Mouse (Mus musculus): ENCODE measurements around the gene Gm42957. TPM values are rescaled to one million over a fixed set of nuclear protein-coding genes. Genes with fewer than 3 reads are reported as not detected.

The Gm42957 gene
- polyA plus RNA-seq, 1 experiment: 0.13 TPM

GRCm38 (mm10) chr3:96669727-96670468 is 34.6 kb downstream of the Gm42957 start, which contains the start of gene Ankrd35:
Gene Ankrd35, plus strand, starts transcription at chr3:96670131.
- Histone ChIP-seq H3K27ac (ENCODE audit: insufficient read depth, low read length) (no peak within 1 kb of the TSS), H3K4me1 (ENCODE audit: control insufficient read depth, insufficient read depth, low read length) (peaks cover 3% of the 10 kb centered on the region; the same call in 1 of the 2 replicates), H3K4me3 (ENCODE audit: insufficient read depth, low read length) (peak within 1 kb of the TSS; percentile 76)
- TF ChIP-seq POLR2A (IDR thresholded peaks at IDR 0.05; ENCODE audit: extremely low read depth, insufficient read depth, low read length): peak; percentile 8; the same call in 1 of the 2 replicates
- no peak for TF ChIP-seq CTCF (IDR thresholded peaks at IDR 0.05; ENCODE audit: extremely low read depth, insufficient read depth, low read length)

- Histone ChIP-seq H3K4me1 (ENCODE audit: control insufficient read depth, insufficient read depth, low read length) (peaks cover 3% of the 10 kb centered on the region; the same call in 1 of the 2 replicates), H3K4me3 (ENCODE audit: insufficient read depth, low read length) (no peak overlapping the region), H3K27ac (ENCODE audit: insufficient read depth, low read length) (no peak overlapping the region)
- no peak for TF ChIP-seq POLR2A (IDR thresholded peaks at IDR 0.05; ENCODE audit: extremely low read depth, insufficient read depth, low read length)
- TF ChIP-seq CTCF (IDR thresholded peaks at IDR 0.05; ENCODE audit: extremely low read depth, insufficient read depth, low read length): no peak
Measured at GRCm38 (mm10) chr3:96671519-96671918, 36.2 kb downstream of the Gm42957 start.

- no peak overlapping the region for H3K27ac ChIP-seq (ENCODE audit: insufficient read depth, low read length)
- TF ChIP-seq CTCF (IDR thresholded peaks at IDR 0.05; ENCODE audit: extremely low read depth, insufficient read depth, low read length): no peak
- TF ChIP-seq POLR2A (IDR thresholded peaks at IDR 0.05; ENCODE audit: extremely low read depth, insufficient read depth, low read length): no peak
- no peak overlapping the region for H3K4me3 ChIP-seq (ENCODE audit: insufficient read depth, low read length)
- H3K4me1 ChIP-seq (ENCODE audit: control insufficient read depth, insufficient read depth, low read length): peaks cover 3% of the 10 kb centered on the region; the same call in 1 of the 2 replicates
Measured at GRCm38 (mm10) chr3:96673514-96673913, 38.2 kb downstream of the Gm42957 start.

- TF ChIP-seq POLR2A (IDR thresholded peaks at IDR 0.05; ENCODE audit: extremely low read depth, insufficient read depth, low read length): no peak
- no peak for TF ChIP-seq CTCF (IDR thresholded peaks at IDR 0.05; ENCODE audit: extremely low read depth, insufficient read depth, low read length)
- peaks cover 3% of the 10 kb centered on the region for H3K4me1 ChIP-seq (ENCODE audit: control insufficient read depth, insufficient read depth, low read length)
- H3K4me3 ChIP-seq (ENCODE audit: insufficient read depth, low read length): no peak overlapping the region
- no peak overlapping the region for H3K27ac ChIP-seq (ENCODE audit: insufficient read depth, low read length)
Measured at GRCm38 (mm10) chr3:96674442-96674841, 39.2 kb downstream of the Gm42957 start.

GRCm38 (mm10) chr3:96675171-96675570 is 39.9 kb downstream of the Gm42957 start:
- no peak for TF ChIP-seq POLR2A (IDR thresholded peaks at IDR 0.05; ENCODE audit: extremely low read depth, insufficient read depth, low read length)
- no peak for TF ChIP-seq CTCF (IDR thresholded peaks at IDR 0.05; ENCODE audit: extremely low read depth, insufficient read depth, low read length)
- no peak overlapping the region for H3K27ac ChIP-seq (ENCODE audit: insufficient read depth, low read length)
- peaks cover 1% of the 10 kb centered on the region for H3K4me1 ChIP-seq (ENCODE audit: control insufficient read depth, insufficient read depth, low read length)
- H3K4me3 ChIP-seq (ENCODE audit: insufficient read depth, low read length): no peak overlapping the region

- Histone ChIP-seq H3K4me1 (ENCODE audit: control insufficient read depth, insufficient read depth, low read length) (no peaks in the 10 kb centered on the region; the same call in 1 of the 2 replicates), H3K27ac (ENCODE audit: insufficient read depth, low read length) (no peak overlapping the region), H3K4me3 (ENCODE audit: insufficient read depth, low read length) (no peak overlapping the region)
- TF ChIP-seq CTCF (IDR thresholded peaks at IDR 0.05; ENCODE audit: extremely low read depth, insufficient read depth, low read length): no peak
- no peak for TF ChIP-seq POLR2A (IDR thresholded peaks at IDR 0.05; ENCODE audit: extremely low read depth, insufficient read depth, low read length)
Measured at GRCm38 (mm10) chr3:96675690-96676089, 40.4 kb downstream of the Gm42957 start.

- TF ChIP-seq POLR2A (IDR thresholded peaks at IDR 0.05; ENCODE audit: extremely low read depth, insufficient read depth, low read length): no peak
Measured at GRCm38 (mm10) chr3:96678456-96678855, 43.2 kb downstream of the Gm42957 start.

GRCm38 (mm10) chr3:96679159-96679674 is 43.9 kb downstream of the Gm42957 start:
- TF ChIP-seq CTCF (IDR thresholded peaks at IDR 0.05; ENCODE audit: extremely low read depth, insufficient read depth, low read length) (no peak), POLR2A (IDR thresholded peaks at IDR 0.05; ENCODE audit: extremely low read depth, insufficient read depth, low read length) (no peak)
- Histone ChIP-seq H3K27ac (ENCODE audit: insufficient read depth, low read length) (no peak overlapping the region), H3K4me3 (ENCODE audit: insufficient read depth, low read length) (no peak overlapping the region), H3K4me1 (ENCODE audit: control insufficient read depth, insufficient read depth, low read length) (no peaks in the 10 kb centered on the region; the same call in 1 of the 2 replicates)

More at GRCm38 (mm10) chr3:96678456-96678855, 43.2 kb downstream of the Gm42957 start:
- Histone ChIP-seq H3K4me1 (ENCODE audit: control insufficient read depth, insufficient read depth, low read length) (no peaks in the 10 kb centered on the region; the same call in 1 of the 2 replicates), H3K27ac (ENCODE audit: insufficient read depth, low read length) (no peak overlapping the region), H3K4me3 (ENCODE audit: insufficient read depth, low read length) (no peak overlapping the region)

GRCm38 (mm10) chr3:96680269-96680956 is 45.1 kb downstream of the Gm42957 start:
- H3K4me1 ChIP-seq (ENCODE audit: control insufficient read depth, insufficient read depth, low read length): no peaks in the 10 kb centered on the region; the same call in 1 of the 2 replicates
- H3K4me3 ChIP-seq (ENCODE audit: insufficient read depth, low read length): no peak overlapping the region
- H3K27ac ChIP-seq (ENCODE audit: insufficient read depth, low read length): no peak overlapping the region
- TF ChIP-seq CTCF (IDR thresholded peaks at IDR 0.05; ENCODE audit: extremely low read depth, insufficient read depth, low read length) (no peak), POLR2A (IDR thresholded peaks at IDR 0.05; ENCODE audit: extremely low read depth, insufficient read depth, low read length) (no peak)
